Mouse (Mus musculus): Measurements from ENCODE around the gene Crybg3. TPM values are rescaled to one million over a fixed set of nuclear protein-coding genes. Genes with fewer than 3 reads are reported as not detected.

Crybg3 gene
- polyA plus RNA-seq, 1 experiment from 2014 or later: 23.3 TPM

DNA sequence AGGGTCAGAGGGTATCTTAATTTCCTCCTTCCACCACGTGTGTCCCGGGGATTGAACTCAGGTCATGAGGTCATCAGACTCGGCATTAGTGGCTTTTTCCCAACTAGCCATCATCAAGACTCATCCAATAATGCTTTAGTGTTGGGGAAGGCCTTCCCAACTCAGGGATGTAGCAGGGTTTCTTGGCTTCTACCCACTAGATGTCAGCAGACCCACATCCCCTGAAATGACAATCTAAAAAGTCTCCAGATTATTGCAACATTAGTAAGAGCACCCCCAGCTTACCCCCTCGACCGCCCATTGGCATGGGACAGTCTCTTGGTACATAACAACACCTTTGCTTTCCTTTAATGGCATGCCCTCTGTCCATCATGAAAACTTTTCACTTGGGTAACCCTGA, 65.1 kb downstream of the Crybg3 start:
- H3K27ac ChIP-seq: no peak overlapping the region
- 91% methylated on average over 5 of the region's 5 CpGs for WGBS (ENCODE audit: missing documents)
- H3K4me3 ChIP-seq (ENCODE audit: inconsistent target): no peak overlapping the region
- peaks cover 17% of the 10 kb centered on the region for H3K36me3 ChIP-seq (ENCODE audit: inconsistent target)
- H3K79me2 ChIP-seq (ENCODE audit: inconsistent target): no peaks in the 10 kb centered on the region

DNA sequence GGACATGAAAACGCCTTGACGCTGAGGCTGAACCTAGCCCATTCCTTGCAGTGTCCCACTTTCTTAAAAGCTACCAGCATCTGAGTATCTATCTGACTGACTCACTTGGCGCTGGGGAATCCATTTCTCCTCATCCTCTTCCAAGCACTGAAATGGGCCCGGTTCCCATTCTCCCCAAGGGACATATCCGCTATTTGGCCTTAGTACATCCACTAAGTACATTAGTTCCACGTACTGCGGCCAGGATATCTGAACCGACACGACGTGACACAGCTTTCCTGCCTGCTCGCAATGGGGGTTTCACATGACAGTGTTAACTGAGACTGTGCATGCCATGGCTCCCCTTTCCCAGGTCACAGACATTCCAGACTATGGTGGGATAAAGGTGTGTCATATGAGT, 66.4 kb downstream of the Crybg3 start:
- Histone ChIP-seq H3K27ac (no peak overlapping the region), H3K4me3 (ENCODE audit: inconsistent target) (no peak overlapping the region), H3K36me3 (ENCODE audit: inconsistent target) (peaks cover 28% of the 10 kb centered on the region), H3K79me2 (ENCODE audit: inconsistent target) (no peaks in the 10 kb centered on the region)
- 98% methylated on average over 11 of the region's 11 CpGs for WGBS (ENCODE audit: missing documents)

DNA sequence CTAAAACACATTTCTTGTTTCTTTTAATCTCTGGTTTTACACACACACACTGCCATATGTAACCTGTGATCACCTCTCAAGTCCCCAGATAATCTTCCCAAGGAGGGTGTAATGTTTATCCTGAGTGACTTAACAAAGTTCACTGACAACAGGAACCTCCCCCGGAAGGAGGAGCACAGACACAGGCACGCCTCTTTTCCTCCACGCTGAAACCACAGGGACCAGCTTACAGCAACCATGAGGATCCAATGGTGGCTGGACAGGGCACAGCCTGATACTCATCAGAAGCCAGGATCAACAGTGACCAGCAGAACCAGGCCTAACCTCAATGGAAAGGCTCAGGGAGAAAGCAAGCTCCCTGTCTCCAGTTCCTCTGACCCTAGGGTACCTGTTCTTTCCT, 68.2 kb downstream of the Crybg3 start:
- H3K27ac ChIP-seq: no peak overlapping the region
- peaks cover 29% of the 10 kb centered on the region for H3K36me3 ChIP-seq (ENCODE audit: inconsistent target)
- H3K79me2 ChIP-seq (ENCODE audit: inconsistent target): no peaks in the 10 kb centered on the region
- WGBS (ENCODE audit: missing documents): 32% methylated on average over 3 of the region's 3 CpGs
- H3K4me3 ChIP-seq (ENCODE audit: inconsistent target): no peak overlapping the region

DNA sequence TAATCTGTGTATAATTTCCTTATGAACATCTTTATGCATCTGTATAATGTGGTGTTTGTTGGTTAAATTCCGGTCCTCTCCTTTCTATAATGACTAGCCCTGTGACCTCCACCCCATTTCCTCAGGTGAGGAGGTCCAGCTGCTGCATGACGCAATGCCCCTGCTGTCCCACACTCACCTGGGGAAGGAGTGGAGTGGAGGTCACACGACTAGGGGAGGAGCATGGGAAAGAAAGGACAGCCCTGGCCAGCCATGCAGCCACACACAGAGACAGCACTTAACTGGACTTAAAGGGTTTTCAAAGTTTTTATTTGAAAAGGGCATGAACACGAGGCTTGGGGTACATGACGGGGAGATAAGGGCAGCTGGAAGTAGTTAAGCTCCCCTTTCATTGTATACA, 69.5 kb downstream of the Crybg3 start:
- Histone ChIP-seq H3K36me3 (ENCODE audit: inconsistent target) (peaks cover 23% of the 10 kb centered on the region), H3K27ac (no peak overlapping the region), H3K4me3 (ENCODE audit: inconsistent target) (no peak overlapping the region), H3K79me2 (ENCODE audit: inconsistent target) (no peaks in the 10 kb centered on the region)
- 92% methylated on average over 5 of the region's 5 CpGs for WGBS (ENCODE audit: missing documents)

DNA sequence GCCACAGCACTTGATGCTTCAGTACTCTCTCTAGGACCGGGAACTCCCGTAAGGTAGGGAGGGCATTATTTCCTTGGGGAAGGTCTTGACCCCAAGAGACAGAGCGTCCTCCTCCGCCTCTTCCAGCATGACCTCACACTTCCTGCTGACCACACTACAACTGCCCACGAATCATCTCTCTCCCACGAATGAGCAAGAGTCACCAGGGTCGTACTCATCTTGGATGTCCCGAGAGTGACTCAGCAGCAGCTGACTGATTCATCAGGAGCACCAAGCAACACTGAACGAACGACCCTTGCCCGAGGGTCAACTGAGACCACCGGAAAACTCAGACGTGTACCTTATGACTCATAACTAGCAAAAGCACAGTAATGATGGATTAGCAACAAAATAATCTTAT, 71.2 kb downstream of the Crybg3 start:
- 88% methylated on average over 11 of the region's 13 CpGs for WGBS (ENCODE audit: missing documents)
- no peak overlapping the region for H3K27ac ChIP-seq
- peaks cover 13% of the 10 kb centered on the region for H3K36me3 ChIP-seq (ENCODE audit: inconsistent target)
- no peak overlapping the region for H3K4me3 ChIP-seq (ENCODE audit: inconsistent target)
- no peaks in the 10 kb centered on the region for H3K79me2 ChIP-seq (ENCODE audit: inconsistent target)

DNA sequence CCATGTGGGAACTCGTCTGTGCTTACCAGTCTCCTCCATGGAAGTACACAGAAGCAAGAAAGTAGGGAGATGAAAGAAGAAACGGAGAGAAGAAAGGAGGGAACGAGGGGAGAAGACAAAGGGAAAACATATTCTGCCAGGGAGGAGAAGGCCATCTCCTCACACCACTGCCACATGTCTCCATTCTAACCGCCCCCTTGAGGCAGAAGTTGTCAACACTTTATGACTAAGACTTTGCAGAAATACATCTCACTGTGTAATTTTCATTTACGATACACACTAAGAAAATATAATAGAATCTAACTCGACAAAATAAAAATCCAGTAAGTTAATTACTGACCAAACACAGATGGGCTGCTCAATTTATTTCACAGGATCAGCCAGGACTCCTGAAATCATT, 73.8 kb downstream of the Crybg3 start:
- H3K4me3 ChIP-seq (ENCODE audit: inconsistent target): no peak overlapping the region
- peaks cover 13% of the 10 kb centered on the region for H3K36me3 ChIP-seq (ENCODE audit: inconsistent target)
- H3K79me2 ChIP-seq (ENCODE audit: inconsistent target): no peaks in the 10 kb centered on the region
- no peak overlapping the region for H3K27ac ChIP-seq
- 90% methylated on average over 6 of the region's 6 CpGs for WGBS (ENCODE audit: missing documents)

DNA sequence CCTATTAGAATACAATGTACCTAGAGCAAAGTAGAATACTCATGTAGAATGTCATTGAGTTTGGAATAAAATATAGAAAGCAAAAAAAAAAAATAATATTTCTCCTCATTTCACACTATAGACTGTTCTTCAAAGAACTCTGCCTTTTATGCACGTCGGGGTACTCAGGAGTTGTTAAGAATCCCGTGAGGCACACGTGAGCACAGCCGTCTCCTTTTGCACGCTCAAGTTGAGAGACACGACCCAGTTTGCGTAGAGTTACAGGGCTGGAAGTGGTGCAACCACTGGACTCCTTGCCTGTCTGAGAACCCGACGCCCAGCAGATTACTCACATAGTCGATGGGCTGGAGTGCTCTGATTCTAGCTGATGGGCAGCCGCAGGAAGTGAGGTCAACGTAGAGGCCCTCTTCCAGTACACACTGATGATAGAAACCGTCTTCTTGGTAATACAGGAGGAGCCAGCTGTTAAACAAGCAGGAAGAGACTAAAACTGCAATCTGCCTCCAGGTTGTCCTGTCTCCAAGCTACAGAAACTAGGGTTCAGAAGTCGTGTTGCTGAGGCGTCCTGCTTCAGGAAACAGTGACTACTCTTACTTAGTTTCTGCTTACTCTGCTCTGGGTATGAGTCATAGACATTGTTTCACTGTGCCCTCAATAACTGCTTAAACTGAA, 78.9 kb downstream of the Crybg3 start:
- Histone ChIP-seq H3K79me2 (ENCODE audit: inconsistent target) (peaks cover 17% of the 10 kb centered on the region; the same call in 1 of the 2 replicates), H3K4me3 (ENCODE audit: inconsistent target) (no peak overlapping the region), H3K36me3 (ENCODE audit: inconsistent target) (no peaks in the 10 kb centered on the region), H3K27ac (peak overlapping the region; percentile 65)
- 71% methylated on average over 16 of the region's 16 CpGs for WGBS (ENCODE audit: missing documents)

DNA sequence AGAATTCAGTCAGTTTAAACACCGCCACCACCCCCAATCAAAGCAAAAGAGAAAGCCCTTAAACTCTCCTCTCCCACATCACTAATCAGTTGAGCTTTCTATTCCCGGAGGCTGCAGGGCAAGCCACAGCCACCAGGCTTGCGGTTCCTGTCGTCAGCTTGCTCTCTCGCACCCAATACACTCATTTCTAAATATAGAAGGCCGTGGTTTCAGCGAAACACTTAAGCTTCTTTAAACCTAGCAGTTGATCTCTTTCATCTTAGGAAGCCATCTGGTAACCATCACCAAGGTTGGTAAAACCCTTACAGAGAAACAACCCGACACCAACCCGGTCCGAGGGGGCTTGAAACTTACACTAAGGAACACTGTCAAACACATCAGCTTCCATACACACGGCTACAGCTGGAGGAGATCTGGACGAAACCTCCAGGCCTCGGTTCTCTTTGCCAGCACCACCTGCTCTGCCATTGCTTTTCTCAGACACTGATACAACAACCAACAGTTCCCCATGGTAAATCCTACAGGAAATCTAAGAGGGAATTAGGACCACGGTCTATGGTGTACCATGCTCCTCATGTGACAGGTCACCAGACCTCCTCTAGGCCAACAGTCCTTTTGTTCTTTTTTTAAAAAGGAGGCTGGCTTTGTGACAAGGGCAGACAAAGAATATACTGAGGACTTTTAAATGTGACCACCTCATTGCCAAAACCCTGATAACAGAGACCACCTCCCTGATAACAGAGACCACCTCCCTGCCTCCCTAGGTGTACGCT, 83.1 kb downstream of the Crybg3 start:
- Histone ChIP-seq H3K27ac (peak overlapping the region; percentile 87), H3K4me3 (ENCODE audit: inconsistent target) (peak overlapping the region; percentile 10; the same call in 1 of the 2 replicates), H3K36me3 (ENCODE audit: inconsistent target) (no peaks in the 10 kb centered on the region), H3K79me2 (ENCODE audit: inconsistent target) (peaks cover 43% of the 10 kb centered on the region; the same call in 1 of the 2 replicates)
- WGBS (ENCODE audit: missing documents): 9% methylated on average over 15 of the region's 15 CpGs

DNA sequence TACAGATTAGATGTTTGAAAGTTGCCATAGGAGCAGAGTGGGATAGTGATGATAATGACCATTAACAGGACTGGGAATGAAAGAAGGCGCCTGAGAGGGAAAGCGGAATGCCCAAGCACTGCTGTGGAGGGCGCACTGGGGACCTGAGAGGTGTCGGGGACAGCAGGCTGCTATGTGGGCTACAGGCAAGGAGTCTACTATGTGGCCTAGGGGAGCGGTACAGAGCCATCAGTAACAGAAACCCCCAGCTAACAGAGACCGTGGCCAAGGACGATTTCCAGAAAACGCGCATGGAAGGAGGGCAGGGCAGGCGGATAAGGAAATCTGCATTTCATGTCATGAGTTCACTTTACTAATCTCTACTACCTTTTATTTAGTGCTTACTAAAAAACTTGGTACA, 83.8 kb downstream of the Crybg3 start:
- WGBS (ENCODE audit: missing documents): 81% methylated on average over 10 of the region's 10 CpGs
- Histone ChIP-seq H3K4me3 (ENCODE audit: inconsistent target) (peak overlapping the region; percentile 5; the same call in 1 of the 2 replicates), H3K36me3 (ENCODE audit: inconsistent target) (0 out of 2 replicates have a peak, but pooled peaks cover under 1% of the 10 kb centered on the region), H3K27ac (peak overlapping the region; percentile 87), H3K79me2 (ENCODE audit: inconsistent target) (peaks cover 43% of the 10 kb centered on the region; the same call in 1 of the 2 replicates)

DNA sequence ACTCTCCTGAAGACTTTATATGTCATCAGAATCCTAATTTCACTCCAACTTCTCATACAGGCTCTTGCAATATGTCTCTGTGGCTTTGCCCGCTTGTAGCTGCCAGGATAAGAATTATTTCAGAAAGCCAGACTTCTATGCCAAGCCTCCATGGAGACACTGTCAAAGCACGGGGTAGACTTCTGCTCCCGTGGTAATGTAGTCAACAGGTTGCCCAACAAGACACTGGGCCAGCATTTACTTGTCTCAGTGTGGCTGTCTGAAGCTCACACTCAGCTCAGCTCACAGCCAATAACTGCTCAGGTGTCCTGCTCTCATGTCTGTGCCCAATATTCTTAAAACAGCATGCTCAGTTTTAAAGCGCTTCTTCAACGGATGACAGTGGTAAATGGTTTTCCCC, 85.6 kb downstream of the Crybg3 start:
- Histone ChIP-seq H3K79me2 (ENCODE audit: inconsistent target) (peaks cover 42% of the 10 kb centered on the region; the same call in 1 of the 2 replicates), H3K4me3 (ENCODE audit: inconsistent target) (no peak overlapping the region), H3K27ac (no peak overlapping the region), H3K36me3 (ENCODE audit: inconsistent target) (0 out of 2 replicates have a peak, but pooled peaks cover 14% of the 10 kb centered on the region)
- WGBS (ENCODE audit: missing documents): 94% methylated on average over 5 of the region's 5 CpGs

DNA sequence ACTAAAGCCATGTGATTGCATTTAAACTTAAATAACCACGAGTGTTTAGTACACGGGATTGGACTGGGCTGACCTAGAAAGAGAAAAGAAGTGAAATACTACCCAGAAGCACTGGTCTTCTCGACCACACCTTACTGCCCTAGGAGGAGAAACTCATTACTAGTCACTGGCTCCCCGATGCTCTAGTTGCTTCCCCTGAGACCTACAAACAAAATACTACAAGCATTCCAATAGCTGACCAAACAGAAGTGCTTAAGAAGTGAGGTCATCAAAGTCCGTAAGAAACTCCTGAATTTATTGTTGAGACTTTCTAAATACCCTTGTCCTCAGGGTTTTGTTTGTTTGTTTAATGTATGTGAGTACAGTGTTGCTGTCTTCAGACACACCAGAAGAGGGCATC, 90.9 kb downstream of the Crybg3 start:
- H3K79me2 ChIP-seq (ENCODE audit: inconsistent target): peaks cover 18% of the 10 kb centered on the region; the same call in 1 of the 2 replicates
- H3K4me3 ChIP-seq (ENCODE audit: inconsistent target): no peak overlapping the region
- no peak overlapping the region for H3K27ac ChIP-seq
- H3K36me3 ChIP-seq (ENCODE audit: inconsistent target): peaks cover 32% of the 10 kb centered on the region; the same call in 1 of the 2 replicates
- 94% methylated on average over 5 of the region's 5 CpGs for WGBS (ENCODE audit: missing documents)

DNA sequence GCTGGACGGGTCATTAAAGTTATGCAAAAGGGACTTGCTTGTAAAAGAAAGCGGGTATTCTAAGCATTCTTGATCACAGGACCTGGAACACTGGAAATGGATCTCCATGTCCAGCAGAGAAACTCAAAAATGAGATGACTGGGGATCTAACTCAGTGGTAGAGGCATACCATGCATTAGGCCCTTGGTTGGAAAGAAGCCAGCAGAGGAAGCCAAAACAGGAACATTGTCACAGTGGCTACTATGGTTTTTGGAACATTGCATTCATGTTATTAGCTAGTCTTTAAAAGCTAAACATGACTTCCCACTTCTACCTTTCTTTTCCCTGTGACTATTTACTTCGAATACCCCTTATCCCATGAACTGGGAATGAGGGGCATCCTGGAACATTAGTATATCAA, 101.6 kb downstream of the Crybg3 start:
- WGBS (ENCODE audit: missing documents): 89% methylated on average over 3 of the region's 3 CpGs
- H3K36me3 ChIP-seq (ENCODE audit: inconsistent target): peaks cover 49% of the 10 kb centered on the region
- no peaks in the 10 kb centered on the region for H3K79me2 ChIP-seq (ENCODE audit: inconsistent target)
- no peak overlapping the region for H3K4me3 ChIP-seq (ENCODE audit: inconsistent target)
- no peak overlapping the region for H3K27ac ChIP-seq

DNA sequence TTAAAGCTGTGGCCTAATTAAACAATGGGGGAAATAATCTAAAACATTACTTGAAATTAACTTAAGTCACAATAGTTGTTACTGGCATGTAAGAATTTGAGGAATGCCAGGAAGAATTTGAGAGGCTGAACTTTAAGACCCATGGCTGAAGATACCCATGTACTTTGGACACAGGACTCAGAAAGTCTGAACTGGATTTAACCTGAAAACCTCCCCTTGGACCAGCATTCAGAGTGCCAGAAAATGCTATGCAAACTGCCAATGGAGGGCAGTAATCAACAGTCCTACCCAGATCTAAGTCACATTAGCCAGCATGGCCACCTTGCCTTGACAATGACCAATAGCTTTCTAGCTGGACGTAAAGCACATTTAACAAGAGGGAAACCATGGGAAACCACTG, 102.8 kb downstream of the Crybg3 start:
- 100% methylated on average over 1 of the region's 1 CpGs for WGBS (ENCODE audit: missing documents)
- Histone ChIP-seq H3K79me2 (ENCODE audit: inconsistent target) (no peaks in the 10 kb centered on the region), H3K27ac (no peak overlapping the region), H3K4me3 (ENCODE audit: inconsistent target) (no peak overlapping the region), H3K36me3 (ENCODE audit: inconsistent target) (peaks cover 56% of the 10 kb centered on the region)

DNA sequence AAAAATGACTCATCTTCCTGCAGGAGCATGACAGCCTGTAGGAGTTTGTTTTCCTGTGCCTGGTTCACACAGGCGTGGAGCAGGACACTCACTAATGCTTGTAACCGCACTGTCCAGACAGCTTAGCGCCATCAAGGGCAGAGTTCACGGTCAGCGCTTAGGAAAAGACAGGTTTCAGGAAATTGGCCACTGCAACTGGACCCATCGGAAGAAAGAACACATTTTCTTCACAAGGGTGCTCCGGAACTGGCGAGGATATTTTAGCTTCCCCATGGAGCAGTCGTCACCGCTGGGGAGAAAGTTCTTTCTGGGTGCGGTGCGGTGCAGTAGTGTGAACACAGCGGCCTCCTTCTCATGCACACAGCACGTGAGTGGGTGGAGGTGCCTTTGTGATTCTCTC, 107.6 kb downstream of the Crybg3 start:
- H3K4me3 ChIP-seq (ENCODE audit: inconsistent target): no peak overlapping the region
- peaks cover 78% of the 10 kb centered on the region for H3K36me3 ChIP-seq (ENCODE audit: inconsistent target)
- no peaks in the 10 kb centered on the region for H3K79me2 ChIP-seq (ENCODE audit: inconsistent target)
- WGBS (ENCODE audit: missing documents): 95% methylated on average over 13 of the region's 14 CpGs
- no peak overlapping the region for H3K27ac ChIP-seq

DNA sequence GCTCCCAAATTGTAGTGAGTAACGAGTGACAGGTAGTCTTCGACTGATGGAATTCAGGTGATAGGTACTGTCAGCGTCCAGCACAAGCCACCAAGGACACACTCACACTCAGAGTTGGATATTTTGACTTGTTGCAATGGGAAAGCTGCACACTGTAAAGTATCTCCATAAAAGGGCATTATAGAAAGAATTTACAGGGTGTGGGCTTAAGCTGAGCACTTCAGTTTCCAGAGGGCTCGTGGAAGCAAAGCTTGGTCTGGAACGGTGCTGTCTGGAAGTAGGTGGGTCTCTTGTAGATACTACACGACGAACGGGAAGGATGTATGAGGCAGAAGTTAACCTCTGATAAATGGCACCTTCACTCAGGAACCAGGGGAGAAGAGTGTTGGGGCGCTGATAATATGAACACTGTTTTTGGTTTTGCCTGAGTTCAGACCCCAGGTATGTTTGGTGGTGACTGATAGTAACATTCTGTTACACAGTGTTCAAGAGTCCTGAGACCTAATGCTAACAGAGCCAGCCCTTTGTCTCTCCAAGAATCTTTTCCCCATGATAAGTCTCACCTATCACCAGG, 112.7 kb downstream of the Crybg3 start:
- H3K36me3 ChIP-seq (ENCODE audit: inconsistent target): peaks cover 76% of the 10 kb centered on the region
- no peak overlapping the region for H3K4me3 ChIP-seq (ENCODE audit: inconsistent target)
- WGBS (ENCODE audit: missing documents): 96% methylated on average over 9 of the region's 9 CpGs
- H3K27ac ChIP-seq: no peak overlapping the region
- no peaks in the 10 kb centered on the region for H3K79me2 ChIP-seq (ENCODE audit: inconsistent target)
